Mouse (Mus musculus) left cerebral cortex, postnatal 25 days (tissue): ENCODE measurements around the gene Stk19. TPM values are rescaled to one million over a fixed set of nuclear protein-coding genes. Genes with fewer than 3 reads are reported as not detected.
A peak's percentile ranks its signal among the peaks of the same experiment; 100 is the strongest.

Experiments
- DNase-seq, 2 experiments: peaks; one replicate each; pipeline ENCODE4 v3.0.0; 2022; ENCODE audit warnings: low spot score in 2 of 2, mixed read lengths in 1 of 2
- intact Hi-C: fragments of 180-260 bp; cut with DNase I; formaldehyde crosslinking; loops from one replicate; pipeline ENCODE4 v1.15.1; 2025
- total RNA-seq, 2 experiments: library from RNA; stranded (reverse); gene quantifications; 2 replicates each; pipeline ENCODE4 v1.2.3; 2021

The Stk19 gene
- total RNA-seq = 10 to 100 TPM; 52.2 to 57.6 TPM

- intact Hi-C loops = loop anchor here (1.0 kb wide), 1 partner anchor 13 kb away; the partner anchor contains the start of genes Nelfe and Skiv2l
- peak; percentile 99 for DNase-seq
Observed at GRCm38 (mm10) chr17:34836856-34837221, at the start of gene Stk19, which contains the start of gene Dxo. Gene Stk19, minus strand, starts transcription at chr17:34836945. Gene Dxo, plus strand, starts transcription at chr17:34837019.

GRCm38 (mm10) chr17:34885615-34886014, 48.9 kb upstream of the Stk19 start:
- intact Hi-C loops = no loop called here
- no peak for DNase-seq

- intact Hi-C loops = no loop called here
- no peak for DNase-seq
Observed at GRCm38 (mm10) chr17:34884704-34885103, 48.0 kb upstream of the Stk19 start.

GRCm38 (mm10) chr17:34883332-34883731, 46.6 kb upstream of the Stk19 start:
- intact Hi-C loops = no loop called here
- no peak for DNase-seq

- intact Hi-C loops = no loop called here
Observed at GRCm38 (mm10) chr17:34881683-34882310, 45.1 kb upstream of the Stk19 start, which contains the start of gene Gm20547. Gene Gm20547, minus strand, starts transcription at chr17:34882042.

GRCm38 (mm10) chr17:34881166-34881565, 44.4 kb upstream of the Stk19 start:
- intact Hi-C loops = no loop called here
- no peak for DNase-seq

More at GRCm38 (mm10) chr17:34881683-34882310, 45.1 kb upstream of the Stk19 start, which contains the start of gene Gm20547:
- DNase-seq = no peak

- intact Hi-C loops = no loop called here
- no peak for DNase-seq
Observed at GRCm38 (mm10) chr17:34879336-34879879, 42.7 kb upstream of the Stk19 start, which contains the start of gene Zbtb12. Gene Zbtb12, plus strand, starts transcription at chr17:34879483.

- intact Hi-C loops = no loop called here
Observed at GRCm38 (mm10) chr17:34874321-34874720, 37.6 kb upstream of the Stk19 start.

GRCm38 (mm10) chr17:34865981-34866380, 29.2 kb upstream of the Stk19 start:
- DNase-seq = no peak
- intact Hi-C loops = no loop called here

More at GRCm38 (mm10) chr17:34874321-34874720, 37.6 kb upstream of the Stk19 start:
- no peak for DNase-seq

- no peak for DNase-seq
Observed at GRCm38 (mm10) chr17:34862416-34863081, 25.8 kb upstream of the Stk19 start, which contains the start of gene Cfb. Gene Cfb, minus strand, starts transcription at chr17:34862518.

GRCm38 (mm10) chr17:34861704-34862415, 25.1 kb upstream of the Stk19 start:
- intact Hi-C loops = no loop called here
- DNase-seq = no peak

More at GRCm38 (mm10) chr17:34862416-34863081, 25.8 kb upstream of the Stk19 start, which contains the start of gene Cfb:
- intact Hi-C loops = no loop called here

- DNase-seq = no peak
- intact Hi-C loops = no loop called here
Observed at GRCm38 (mm10) chr17:34860514-34860913, 23.8 kb upstream of the Stk19 start.

- DNase-seq = no peak
- intact Hi-C loops = no loop called here
Observed at GRCm38 (mm10) chr17:34858670-34859069, 21.9 kb upstream of the Stk19 start.

GRCm38 (mm10) chr17:34855825-34856224, 19.1 kb upstream of the Stk19 start:
- intact Hi-C loops = loop anchor here (1.0 to 2.0 kb wide), 2 partner anchors 57 to 91 kb away; no protein-coding TSS in a partner anchor
- DNase-seq = peak in 1 of 2 experiments; percentile 26

- intact Hi-C loops = loop anchor here (1.0 to 5.0 kb wide), 3 partner anchors 38 to 128 kb away; partner anchors contain the start of gene Lsm2
- DNase-seq = no peak
Observed at GRCm38 (mm10) chr17:34854761-34855160, 18.0 kb upstream of the Stk19 start.

GRCm38 (mm10) chr17:34853511-34853910, 16.8 kb upstream of the Stk19 start:
- intact Hi-C loops = loop anchor here (5.0 kb wide), 2 partner anchors 39 to 129 kb away; partner anchors contain the start of gene Lsm2
- DNase-seq = no peak

GRCm38 (mm10) chr17:34850517-34851125, 13.9 kb upstream of the Stk19 start:
- DNase-seq = no peak
- intact Hi-C loops = loop anchor here (1.0 to 5.0 kb wide), 3 partner anchors 14 to 132 kb away; partner anchors contain the start of genes Lsm2 and Stk19

GRCm38 (mm10) chr17:34849722-34850516, 13.2 kb upstream of the Stk19 start, which contains the start of the genes Skiv2l and Nelfe:
Gene Skiv2l, minus strand, starts transcription at chr17:34850210.
Gene Nelfe, plus strand, starts transcription at chr17:34850391.
- DNase-seq = peak; percentile 98
- intact Hi-C loops = loop anchor here (1.0 to 5.0 kb wide), 3 partner anchors 14 to 132 kb away; partner anchors contain the start of genes Lsm2 and Stk19
